Mouse (Mus musculus) intestine, postnatal 0 days (tissue): Measurements from ENCODE around the gene Negr1. TPM values are rescaled to one million over a fixed set of nuclear protein-coding genes. Genes with fewer than 3 reads are reported as not detected.

Experiments used
- ATAC-seq: fragments of 200-750 bp; cut with Nextera tagmentation; 2 replicates; pipeline ENCODE4 v1.8.0; 2017; ENCODE audit warnings: mild to moderate bottlenecking, moderate TSS enrichment, moderate library complexity
- H3K27ac ChIP-seq: fragments of 300-500 bp; sonication (generic); 2 replicates; pipeline ENCODE4 v1.5.1; 2014; ENCODE audit warnings: mild to moderate bottlenecking, low read depth, low read length, moderate library complexity
- H3K27me3 ChIP-seq: fragments of 300-500 bp; sonication (generic); replicated peaks from 2 replicates; pipeline ENCODE4 v1.6.1; 2014; ENCODE audit warnings: low read length, mixed read lengths; ENCODE audit not compliant: control insufficient read depth, insufficient read depth
- H3K36me3 ChIP-seq: fragments of 300-500 bp; sonication (generic); 2 replicates; pipeline ENCODE4 v1.6.1; 2014; ENCODE audit warnings: mild to moderate bottlenecking, moderate library complexity; ENCODE audit not compliant: control insufficient read depth, insufficient read depth
- H3K4me1 ChIP-seq: fragments of 300-500 bp; sonication (generic); replicated peaks from 2 replicates; pipeline ENCODE4 v1.6.1; 2014; ENCODE audit warnings: antibody characterized with exemption, low read length, mixed read lengths; ENCODE audit not compliant: control insufficient read depth, insufficient read depth
- H3K4me2 ChIP-seq: fragments of 300-500 bp; sonication (generic); replicated peaks from 2 replicates; pipeline ENCODE4 v1.6.1; 2014; ENCODE audit warnings: low read depth, mild to moderate bottlenecking, moderate library complexity
- H3K4me3 ChIP-seq: fragments of 300-500 bp; sonication (generic); 2 replicates; pipeline ENCODE4 v1.5.1; 2014; ENCODE audit warnings: low read depth, low read length
- H3K9ac ChIP-seq: fragments of 300-500 bp; sonication (generic); 2 replicates; pipeline ENCODE4 v1.6.1; 2014; ENCODE audit warnings: mild to moderate bottlenecking, low read depth, low read length
- H3K9me3 ChIP-seq: fragments of 300-500 bp; sonication (generic); 2 replicates; pipeline ENCODE4 v1.6.1; 2016; ENCODE audit warnings: mixed run types; ENCODE audit not compliant: control insufficient read depth
- CTCF ChIP-seq: sonication (generic); IDR thresholded peaks from 2 replicates; pipeline ENCODE4 v1.5.1; 2016; ENCODE audit warnings: low read depth, mild to moderate bottlenecking, control low read depth, antibody characterized with exemption, moderate library complexity
- WGBS: fragments of 180-500 bp; shearing (Covaris S2); extraction: QIAGEN DNeasy Blood & Tissue Kit; methylation state at CpG from one replicate; pipeline ENCODE4 v1.1.7; 2014; 5-methylcytosine and 5-hydroxymethylcytosine counted together
- polyA plus RNA-seq: library from polyadenylated mRNA; unstranded; fragments of >200 nt; fragmentation: Nextera tagmentation; extraction: Ambion mirVana; gene quantifications from 2 replicates; pipeline ENCODE4 v1.2.1, GENCODE M21; 2015

The Negr1 gene
- polyA plus RNA-seq, 1 experiment from 2014 or later: 2.0 TPM

DNA sequence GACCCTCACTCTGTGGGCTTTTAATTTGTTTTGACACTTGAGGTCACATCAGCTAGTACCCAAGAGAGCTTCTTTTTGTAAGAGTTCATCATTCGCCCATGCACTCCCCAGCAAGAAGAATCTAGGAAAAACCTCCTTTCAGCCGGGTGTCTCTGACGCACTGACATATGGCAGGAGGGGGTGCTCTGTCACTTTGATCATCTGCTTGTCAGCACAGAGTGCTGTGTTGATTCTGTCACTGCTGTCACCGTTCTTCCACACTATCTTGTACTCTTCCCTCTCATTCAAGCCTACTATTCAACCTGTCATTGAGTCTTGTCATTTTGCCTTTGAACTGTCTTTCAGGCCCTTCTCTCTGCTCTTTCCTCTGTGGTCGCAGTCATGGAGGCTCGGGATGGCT is 385.8 kb downstream of the Negr1 start:
- H3K9ac ChIP-seq: no peak overlapping the region
- H3K4me3 ChIP-seq: no peak overlapping the region
- no peaks in the 10 kb centered on the region for H3K27me3 ChIP-seq
- H3K36me3 ChIP-seq: no peaks in the 10 kb centered on the region
- H3K4me1 ChIP-seq: no peaks in the 10 kb centered on the region
- no peak overlapping the region for H3K27ac ChIP-seq
- H3K9me3 ChIP-seq: no peaks in the 10 kb centered on the region
- H3K4me2 ChIP-seq: no peak overlapping the region
- WGBS: 70% methylated on average over 6 of the region's 6 CpGs
- no peak for ATAC-seq
- no peak for TF ChIP-seq CTCF

- H3K4me2 ChIP-seq: no peak overlapping the region
- H3K27ac ChIP-seq: no peak overlapping the region
- no peak for TF ChIP-seq CTCF
- no peak for ATAC-seq
- no peaks in the 10 kb centered on the region for H3K27me3 ChIP-seq
- H3K9ac ChIP-seq: no peak overlapping the region
- H3K36me3 ChIP-seq: no peaks in the 10 kb centered on the region
- no peaks in the 10 kb centered on the region for H3K9me3 ChIP-seq
- no peaks in the 10 kb centered on the region for H3K4me1 ChIP-seq
- no peak overlapping the region for H3K4me3 ChIP-seq
- WGBS: 79% methylated on average over 6 of the region's 6 CpGs
These were observed 391.4 kb downstream of the Negr1 start for GRCm38 (mm10) chr3:156952970-156953369.

DNA sequence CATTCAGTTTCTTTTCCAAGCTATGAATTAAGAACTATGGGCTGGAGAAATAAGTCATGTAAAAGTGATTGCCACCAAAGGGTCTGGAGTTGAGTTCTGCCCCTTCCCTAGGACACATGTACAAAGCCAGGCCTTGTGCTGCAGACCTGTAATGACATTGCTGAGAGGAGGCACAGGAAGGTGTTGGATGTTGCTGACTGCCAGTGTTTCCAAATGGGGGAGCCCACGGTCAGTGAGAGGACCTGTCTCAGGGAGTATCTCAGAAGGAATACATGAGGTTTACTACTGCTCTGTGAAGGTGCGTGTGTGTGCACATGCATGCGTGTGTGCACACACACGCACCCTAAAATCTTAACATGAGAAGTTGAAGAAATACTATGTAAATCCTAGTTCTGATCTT is 393.5 kb downstream of the Negr1 start:
- Histone ChIP-seq H3K9me3 (no peaks in the 10 kb centered on the region), H3K27ac (no peak overlapping the region), H3K27me3 (no peaks in the 10 kb centered on the region), H3K4me3 (no peak overlapping the region), H3K4me1 (no peaks in the 10 kb centered on the region), H3K36me3 (no peaks in the 10 kb centered on the region), H3K9ac (no peak overlapping the region), H3K4me2 (no peak overlapping the region)
- 0 out of 2 replicates have a peak, but pooled peaks have one; percentile 13 for TF ChIP-seq CTCF
- no peak for ATAC-seq
- WGBS: 81% methylated on average over 4 of the region's 4 CpGs

- Histone ChIP-seq H3K9ac (no peak overlapping the region), H3K27me3 (no peaks in the 10 kb centered on the region), H3K36me3 (no peaks in the 10 kb centered on the region), H3K4me2 (no peak overlapping the region), H3K4me1 (no peaks in the 10 kb centered on the region), H3K27ac (no peak overlapping the region), H3K9me3 (no peaks in the 10 kb centered on the region), H3K4me3 (no peak overlapping the region)
- no peak for TF ChIP-seq CTCF
- 90% methylated on average over 7 of the region's 7 CpGs for WGBS
- no peak for ATAC-seq
These were observed 397.0 kb downstream of the Negr1 start for GRCm38 (mm10) chr3:156958640-156959039.

DNA sequence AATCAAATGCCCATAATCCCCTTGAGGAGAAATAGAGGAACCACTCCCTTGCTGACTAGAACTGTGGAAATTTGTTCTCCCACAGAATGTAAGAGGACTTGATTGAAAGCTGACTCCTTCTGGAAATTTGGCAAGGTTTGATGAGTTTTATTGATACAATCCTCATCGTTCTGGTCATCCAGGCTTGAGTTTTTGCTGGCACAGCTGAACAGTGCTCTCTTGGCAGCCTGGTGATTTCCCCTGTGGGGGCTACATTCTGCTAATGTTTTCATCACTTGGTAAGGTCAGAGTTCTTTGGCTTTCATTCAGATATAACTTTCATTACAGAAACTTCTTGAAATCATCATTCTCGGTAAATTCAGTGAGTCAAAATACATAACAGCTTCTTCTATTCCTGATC is 407.2 kb downstream of the Negr1 start:
- H3K4me2 ChIP-seq: no peak overlapping the region
- no peak overlapping the region for H3K4me3 ChIP-seq
- no peak overlapping the region for H3K9ac ChIP-seq
- no peak overlapping the region for H3K27ac ChIP-seq
- no peak for TF ChIP-seq CTCF
- H3K36me3 ChIP-seq: no peaks in the 10 kb centered on the region
- H3K27me3 ChIP-seq: no peaks in the 10 kb centered on the region
- no peak for ATAC-seq
- 74% methylated on average over 2 of the region's 2 CpGs for WGBS
- no peaks in the 10 kb centered on the region for H3K4me1 ChIP-seq
- H3K9me3 ChIP-seq: no peaks in the 10 kb centered on the region

DNA sequence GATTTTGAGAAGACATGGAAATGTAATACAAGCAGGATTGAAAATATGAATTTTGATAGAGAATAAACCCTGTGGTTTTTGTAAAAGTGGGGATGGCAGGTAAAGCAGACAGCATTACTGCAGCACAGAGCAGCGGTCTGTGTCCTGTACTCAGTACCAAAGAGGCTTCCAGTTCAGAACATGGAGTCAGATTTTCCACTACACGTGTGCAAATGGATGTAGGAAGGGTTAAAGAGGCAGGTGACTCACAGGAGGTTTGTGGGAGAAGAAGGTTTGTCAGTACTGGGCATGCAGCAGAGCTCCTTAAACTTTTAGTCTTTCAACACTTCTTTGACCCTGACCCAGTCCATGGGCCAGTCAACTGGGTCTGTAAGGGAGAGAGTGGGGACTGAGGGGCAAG is 409.5 kb downstream of the Negr1 start:
- no peak for TF ChIP-seq CTCF
- H3K4me2 ChIP-seq: no peak overlapping the region
- no peaks in the 10 kb centered on the region for H3K4me1 ChIP-seq
- no peak overlapping the region for H3K4me3 ChIP-seq
- WGBS: 74% methylated on average over 2 of the region's 2 CpGs
- no peak overlapping the region for H3K27ac ChIP-seq
- no peak overlapping the region for H3K9ac ChIP-seq
- H3K9me3 ChIP-seq: no peaks in the 10 kb centered on the region
- H3K27me3 ChIP-seq: no peaks in the 10 kb centered on the region
- ATAC-seq: no peak
- no peaks in the 10 kb centered on the region for H3K36me3 ChIP-seq

DNA sequence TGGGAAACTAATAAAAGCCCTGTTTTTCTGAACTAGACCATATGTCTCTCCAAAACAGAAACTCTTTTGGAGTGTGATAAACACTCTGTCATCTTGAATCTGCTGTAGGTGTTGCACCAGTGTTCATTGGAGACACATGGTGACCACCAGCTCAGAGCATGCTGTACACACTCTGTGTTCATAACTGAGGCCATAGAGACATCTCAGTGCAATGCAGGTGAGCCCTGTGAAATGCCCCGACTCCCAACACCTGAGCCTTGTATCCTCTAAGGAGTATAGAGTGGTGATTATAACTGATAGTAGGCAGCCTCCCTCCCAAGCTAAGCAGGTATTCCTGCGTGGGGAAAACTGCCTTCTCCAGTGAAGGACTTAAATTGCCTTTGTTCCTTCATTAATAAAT is 415.2 kb downstream of the Negr1 start:
- H3K27ac ChIP-seq: no peak overlapping the region
- H3K27me3 ChIP-seq: no peaks in the 10 kb centered on the region
- 53% methylated on average over 2 of the region's 2 CpGs for WGBS
- H3K4me3 ChIP-seq: no peak overlapping the region
- H3K4me2 ChIP-seq: no peak overlapping the region
- no peak for ATAC-seq
- TF ChIP-seq CTCF: no peak
- H3K9ac ChIP-seq: no peak overlapping the region
- no peaks in the 10 kb centered on the region for H3K36me3 ChIP-seq
- H3K4me1 ChIP-seq: no peaks in the 10 kb centered on the region
- H3K9me3 ChIP-seq: no peaks in the 10 kb centered on the region
